Mouse (Mus musculus) olfactory bulb, adult 2 months (tissue): ENCODE results near the gene Sipa1l3. TPM values are rescaled to one million over a fixed set of nuclear protein-coding genes. Genes with fewer than 3 reads are reported as not detected.

Experiments used
- H3K27ac ChIP-seq: fragments of 200-500 bp; 2 replicates; pipeline ENCODE4 v1.5.1; 2012; ENCODE audit warnings: low read depth, low read length; ENCODE audit not compliant: insufficient read depth
- H3K4me1 ChIP-seq: fragments of 200-500 bp; 2 replicates; pipeline ENCODE4 v1.6.1; 2012; ENCODE audit warnings: low read length; ENCODE audit not compliant: control insufficient read depth, insufficient read depth
- H3K4me3 ChIP-seq: fragments of 200-500 bp; 2 replicates; pipeline ENCODE4 v1.5.1; 2012; ENCODE audit warnings: mild to moderate bottlenecking, low read depth, low read length, moderate library complexity; ENCODE audit not compliant: insufficient read depth
- CTCF ChIP-seq: fragments of 200-500 bp; IDR thresholded peaks from 2 replicates; pipeline ENCODE4 v1.5.1; 2012; ENCODE audit warnings: low read depth, mild to moderate bottlenecking, low read length, moderate library complexity; ENCODE audit not compliant: insufficient read depth
- POLR2A ChIP-seq: fragments of 200-500 bp; IDR thresholded peaks from 2 replicates; pipeline ENCODE4 v1.6.1; 2012; ENCODE audit warnings: mild to moderate bottlenecking, low read depth, low read length, moderate library complexity; ENCODE audit not compliant: insufficient read depth
- WGBS: fragments of 180-500 bp; shearing (Covaris S2); methylation state at CpG from one replicate; pipeline ENCODE4 v1.1.7; 2018; 5-methylcytosine and 5-hydroxymethylcytosine counted together
- polyA plus RNA-seq: library from polyadenylated mRNA; stranded (reverse); fragments of >200 nt; gene quantifications from 2 replicates; pipeline ENCODE4 v1.2.4, GENCODE M21; 2012; ENCODE audit warnings: low replicate concordance; ENCODE audit not compliant: missing spikeins, insufficient read depth, insufficient read length

Gene Sipa1l3
- polyA plus RNA-seq, 1 experiment, result not detected

DNA sequence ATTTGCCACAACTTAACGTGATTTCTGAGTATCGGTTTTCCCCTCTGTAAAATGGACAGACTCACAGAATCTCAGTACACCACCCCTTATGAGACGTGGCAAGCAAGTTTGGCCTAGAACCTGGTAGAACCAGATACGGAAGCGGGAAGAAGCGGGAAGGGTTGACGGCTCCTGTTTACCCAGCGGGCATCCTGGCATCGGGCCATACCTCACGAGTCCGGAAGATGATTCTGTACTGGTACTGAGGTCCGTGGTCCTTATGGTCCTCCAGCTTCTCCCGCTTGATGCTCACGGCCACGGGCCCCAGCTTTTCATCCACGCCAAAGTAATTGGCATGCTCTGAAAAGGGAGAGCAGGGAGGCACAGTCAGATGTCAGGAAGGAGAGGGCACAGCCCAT, 121.5 kb downstream of the Sipa1l3 start:
- peaks cover 13% of the 10 kb centered on the region for H3K4me1 ChIP-seq
- no peak overlapping the region for H3K4me3 ChIP-seq
- TF ChIP-seq CTCF (no peak), POLR2A (no peak)
- no peak overlapping the region for H3K27ac ChIP-seq
- 72% methylated on average over 16 of the region's 16 CpGs for WGBS

DNA sequence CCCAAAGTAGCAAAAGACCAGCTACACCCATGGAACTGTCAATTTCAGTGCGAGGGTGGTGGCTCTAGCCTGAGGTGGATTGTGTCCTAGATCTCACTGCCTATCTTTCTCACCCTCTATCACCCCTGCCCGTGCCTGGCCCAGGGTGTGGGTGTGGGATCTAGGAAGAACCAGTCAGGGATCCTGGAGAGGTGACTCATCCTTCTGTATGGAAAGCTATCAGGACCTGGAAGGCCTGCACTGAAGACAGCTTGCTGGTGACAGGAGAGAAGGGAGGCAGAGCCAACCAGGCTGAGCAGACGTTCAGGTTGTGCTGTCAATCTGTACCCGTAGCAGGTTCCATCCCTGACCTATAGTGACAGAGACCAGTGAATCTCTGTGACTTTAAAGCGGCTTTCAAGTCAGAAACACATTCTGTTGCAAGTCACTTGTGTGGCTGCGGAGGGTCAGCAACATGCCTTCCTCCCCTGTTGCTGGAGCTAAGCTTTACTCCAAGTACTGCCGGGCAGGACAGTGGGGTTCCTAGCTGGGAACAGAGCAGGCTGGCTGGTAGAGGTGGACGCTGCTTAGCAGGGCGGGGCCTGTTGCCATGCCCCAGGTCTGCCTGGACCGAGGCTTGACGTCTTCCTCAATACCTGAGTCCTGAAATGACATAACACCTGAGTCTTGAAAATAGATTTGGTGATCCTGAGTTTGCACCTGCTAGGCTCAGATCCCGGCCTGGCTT, 122.1 kb downstream of the Sipa1l3 start:
- WGBS, result 87% methylated on average over 12 of the region's 12 CpGs
- Histone ChIP-seq H3K4me3 (no peak overlapping the region), H3K4me1 (peaks cover 18% of the 10 kb centered on the region), H3K27ac (no peak overlapping the region)
- TF ChIP-seq CTCF, result no peak
- TF ChIP-seq POLR2A, result no peak

DNA sequence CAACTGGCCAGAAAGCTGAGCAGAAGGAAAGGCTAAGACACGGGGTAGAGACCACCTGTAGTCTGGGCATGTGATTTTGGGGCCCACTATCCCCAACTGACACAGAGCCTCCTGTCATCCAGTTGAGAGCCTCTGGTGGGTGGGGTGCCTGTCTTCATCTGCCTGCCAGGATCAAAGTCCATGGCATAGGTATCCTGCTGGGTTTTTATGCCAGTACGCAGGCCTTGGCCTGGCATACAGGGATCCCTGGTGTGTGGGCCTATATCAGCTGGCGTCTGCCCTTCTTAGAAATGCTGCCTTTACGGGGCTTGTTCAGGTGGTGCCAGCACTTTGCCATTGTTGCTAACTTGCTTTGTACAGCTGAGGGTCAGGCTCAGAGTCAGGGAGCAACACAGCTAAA, 123.3 kb downstream of the Sipa1l3 start:
- H3K4me1 ChIP-seq, result peaks cover 20% of the 10 kb centered on the region
- TF ChIP-seq POLR2A (no peak), CTCF (no peak)
- 90% methylated on average over 4 of the region's 4 CpGs for WGBS
- no peak overlapping the region for H3K4me3 ChIP-seq
- no peak overlapping the region for H3K27ac ChIP-seq

DNA sequence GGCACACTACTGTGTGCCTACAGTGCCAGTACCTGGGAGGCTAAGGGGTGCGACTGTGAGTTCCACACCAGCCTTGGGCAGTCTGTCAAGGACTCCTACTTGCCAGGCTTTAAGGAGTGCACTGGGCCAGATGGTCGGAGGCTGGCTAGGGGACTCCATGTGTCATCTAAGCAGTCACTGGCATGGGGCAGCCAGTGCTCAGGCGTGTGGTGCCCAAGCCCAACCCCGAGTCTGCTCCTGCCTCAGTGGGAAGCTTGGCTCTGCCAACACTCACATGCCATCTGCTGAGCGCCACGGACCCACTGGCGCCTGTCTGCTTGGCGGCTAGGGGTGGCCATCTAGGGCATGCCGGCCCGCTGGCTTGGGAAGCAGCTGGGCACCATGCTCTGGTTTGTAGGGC, 125.1 kb downstream of the Sipa1l3 start:
- Histone ChIP-seq H3K27ac (no peak overlapping the region), H3K4me3 (no peak overlapping the region), H3K4me1 (peaks cover 20% of the 10 kb centered on the region)
- 79% methylated on average over 10 of the region's 10 CpGs for WGBS
- no peak for TF ChIP-seq POLR2A
- no peak for TF ChIP-seq CTCF

DNA sequence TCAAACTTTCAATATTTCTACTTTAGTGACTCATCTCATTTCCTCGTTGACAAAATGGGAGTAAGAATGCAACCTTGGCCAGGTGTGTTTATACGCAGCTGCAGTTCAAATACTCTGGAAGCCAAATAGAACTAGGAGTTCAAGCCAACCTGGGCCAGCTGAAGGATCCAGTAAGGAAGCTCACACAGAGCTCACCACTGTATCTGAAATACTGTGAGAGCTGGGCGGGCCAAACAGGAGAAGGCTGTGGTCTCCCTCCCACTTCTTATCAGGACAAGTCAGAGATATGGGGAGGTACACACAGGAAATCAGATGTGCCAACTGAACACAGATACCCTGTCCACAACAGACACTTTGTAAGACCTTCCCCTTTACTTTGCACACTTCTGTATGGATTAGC, 125.6 kb downstream of the Sipa1l3 start:
- TF ChIP-seq CTCF (no peak), POLR2A (no peak)
- Histone ChIP-seq H3K27ac (no peak overlapping the region), H3K4me3 (no peak overlapping the region), H3K4me1 (peaks cover 20% of the 10 kb centered on the region)
- WGBS, result 89% methylated on average over 3 of the region's 3 CpGs

DNA sequence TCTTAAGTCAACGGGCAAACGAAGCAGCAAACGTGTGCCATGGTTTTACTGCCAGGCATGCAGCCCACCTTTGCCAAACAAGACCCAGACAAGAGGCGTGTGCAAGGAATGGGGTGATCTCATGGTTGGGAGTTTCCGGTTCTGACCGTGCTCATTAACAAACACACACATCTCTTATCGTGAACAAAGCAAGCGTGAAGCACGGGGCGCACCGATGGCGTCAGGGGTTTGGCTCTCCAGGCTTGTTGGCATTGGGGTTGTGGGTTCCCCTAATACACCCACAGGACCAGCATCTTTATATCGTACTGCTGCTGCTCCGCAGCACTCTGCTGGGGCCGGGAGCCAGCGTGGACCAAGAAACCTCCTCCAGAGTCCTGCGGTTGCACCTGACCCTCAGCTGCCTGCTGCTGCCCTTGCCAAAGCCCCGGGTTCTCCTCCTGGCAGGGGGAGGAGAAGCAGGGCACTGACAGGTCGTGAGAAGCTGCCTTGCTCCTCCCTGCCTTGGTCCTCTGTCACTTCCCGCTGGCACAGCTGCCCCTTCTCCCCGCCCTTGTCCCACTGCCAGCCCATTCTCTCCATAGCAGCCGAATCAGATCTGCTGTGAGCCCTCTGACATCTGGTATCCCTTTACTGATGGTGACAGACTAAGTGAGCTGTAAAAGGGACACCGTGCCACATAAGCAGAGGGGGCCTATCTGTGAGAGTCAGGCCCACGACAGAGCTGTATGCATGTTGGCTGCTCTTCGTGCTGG, 126.5 kb downstream of the Sipa1l3 start:
- peak overlapping the region; percentile 38 for H3K27ac ChIP-seq

DNA sequence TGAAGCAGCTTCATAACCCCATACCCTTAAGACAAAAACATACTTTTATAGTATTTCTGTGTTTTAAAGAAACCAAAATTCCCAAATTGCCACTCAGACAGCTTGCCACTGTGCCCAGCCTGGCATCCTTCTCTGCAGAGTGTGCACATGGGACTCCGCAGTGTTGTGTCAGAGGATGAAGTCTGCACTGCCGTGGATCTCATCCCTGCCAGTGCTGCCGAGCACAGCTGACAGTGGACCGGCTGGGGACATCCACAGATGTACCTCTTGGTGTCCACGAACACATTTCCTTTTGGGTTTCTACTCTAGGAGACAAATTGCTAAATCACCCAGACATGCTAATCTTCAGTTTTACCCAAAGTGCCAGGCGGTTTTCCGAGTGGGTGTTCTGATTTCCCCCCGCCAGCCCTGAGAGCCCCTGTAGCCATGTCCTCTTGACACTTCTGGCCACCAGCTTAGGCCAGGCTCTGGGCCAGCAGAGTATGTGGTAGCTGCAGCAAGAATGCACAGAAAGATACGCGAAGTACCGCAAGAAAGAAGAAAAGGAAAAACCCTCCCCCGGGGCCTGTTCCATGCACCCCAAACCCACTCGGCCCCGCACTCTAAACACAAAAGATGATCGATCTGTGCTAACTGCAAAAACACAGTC, 127.2 kb downstream of the Sipa1l3 start:
- Histone ChIP-seq H3K4me3 (no peak overlapping the region), H3K27ac (no peak overlapping the region), H3K4me1 (peaks cover 17% of the 10 kb centered on the region)
- 71% methylated on average over 15 of the region's 15 CpGs for WGBS
- TF ChIP-seq CTCF, result no peak
- TF ChIP-seq POLR2A, result no peak

More for the DNA sequence above, 126.5 kb downstream of the Sipa1l3 start:
- Histone ChIP-seq H3K4me1 (peaks cover 17% of the 10 kb centered on the region), H3K4me3 (no peak overlapping the region)
- 43% methylated on average over 25 of the region's 25 CpGs for WGBS
- TF ChIP-seq CTCF, result no peak
- no peak for TF ChIP-seq POLR2A

DNA sequence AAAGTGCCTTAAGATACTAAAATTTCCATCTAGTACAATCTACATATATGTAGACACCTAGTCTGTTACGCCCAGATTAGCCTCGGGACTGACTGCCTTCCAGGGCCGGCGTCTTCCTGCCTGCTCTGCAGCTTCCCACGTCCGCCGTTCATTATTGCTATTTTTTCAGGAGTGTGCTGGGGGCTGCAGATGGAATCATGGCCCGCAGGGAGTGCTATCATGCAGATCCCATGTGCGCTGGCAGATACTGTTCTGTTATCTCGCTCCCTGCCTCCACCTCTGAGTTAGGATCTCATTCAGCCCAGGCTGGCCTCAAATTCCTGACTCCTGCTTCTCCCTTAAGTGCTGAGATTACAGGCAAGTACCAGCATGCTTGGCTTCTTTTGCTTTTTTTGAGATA, 128.2 kb downstream of the Sipa1l3 start:
- WGBS, result 88% methylated on average over 10 of the region's 10 CpGs
- Histone ChIP-seq H3K4me1 (peaks cover 17% of the 10 kb centered on the region), H3K4me3 (no peak overlapping the region), H3K27ac (no peak overlapping the region)
- TF ChIP-seq POLR2A (no peak), CTCF (no peak)

DNA sequence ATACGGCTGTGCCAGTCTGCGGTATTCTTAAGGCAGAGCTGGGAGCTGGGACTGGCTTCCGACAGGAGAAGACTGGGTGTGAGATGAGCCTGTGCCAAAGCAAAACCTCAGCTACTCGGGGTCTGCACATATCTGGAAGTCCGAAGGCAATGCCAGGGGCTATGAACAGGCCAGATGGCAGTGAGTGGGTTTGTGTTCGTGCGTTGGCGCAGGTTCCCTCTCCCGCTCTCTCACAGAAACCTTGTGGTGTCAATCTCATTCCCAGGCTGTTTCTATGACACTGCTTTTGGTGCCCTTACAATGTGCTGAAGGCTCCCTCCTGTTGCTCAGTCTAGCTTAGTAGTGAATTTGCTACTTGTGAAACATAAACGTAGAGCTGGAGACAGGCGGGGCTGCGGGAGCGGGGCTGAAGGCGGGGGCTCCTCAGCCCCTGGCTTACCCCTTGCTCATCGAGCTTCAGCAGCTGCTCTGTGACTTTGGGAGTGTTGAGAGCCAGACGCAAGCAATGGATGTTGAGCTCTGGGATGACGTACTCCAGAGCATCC, 130.8 kb downstream of the Sipa1l3 start:
- H3K4me1 ChIP-seq, result peaks cover 12% of the 10 kb centered on the region
- no peak overlapping the region for H3K27ac ChIP-seq
- WGBS, result 73% methylated on average over 17 of the region's 17 CpGs

More for the DNA sequence above, 130.8 kb downstream of the Sipa1l3 start:
- TF ChIP-seq CTCF (no peak), POLR2A (no peak)
- H3K4me3 ChIP-seq, result no peak overlapping the region
